Mouse (Mus musculus) ES-E14 (cell line): Measurements from ENCODE around the gene Pgap3. TPM values are rescaled to one million over a fixed set of nuclear protein-coding genes. Genes with fewer than 3 reads are reported as not detected.
A peak's percentile ranks its signal among the peaks of the same experiment; 100 is the strongest.

ENCODE experiments used
- DNase-seq: peaks from one replicate; pipeline ENCODE4 v3.0.0-alpha.2; 2013; ENCODE audit warnings: low read depth, low spot score
- H3K27ac ChIP-seq: 2 replicates; pipeline ENCODE4 v1.5.1; 2012; ENCODE audit warnings: low read depth, mild to moderate bottlenecking, low read length, moderate library complexity, mixed read lengths; ENCODE audit not compliant: poor library complexity, insufficient read depth, severe bottlenecking
- H3K36me3 ChIP-seq: 2 replicates; pipeline ENCODE4 v1.6.1; 2012; ENCODE audit warnings: mild to moderate bottlenecking, low read length, moderate library complexity, mixed read lengths; ENCODE audit not compliant: control insufficient read depth, poor library complexity, insufficient read depth, severe bottlenecking
- H3K4me1 ChIP-seq, 2 experiments: fragments of 150-350 bp in 1 of 2; sonication (generic) in 1 of 2; 2 replicates each; pipeline ENCODE4 v1.6.1; 2012; ENCODE audit warnings: low read length in 2 of 2, mild to moderate bottlenecking in 1 of 2, mixed read lengths in 1 of 2; ENCODE audit not compliant: control insufficient read depth in 2 of 2, insufficient read depth in 2 of 2, poor library complexity in 1 of 2
- H3K4me3 ChIP-seq, 2 experiments: fragments of 150-350 bp in 1 of 2; sonication (generic) in 1 of 2; 2 replicates each; pipeline ENCODE4 v1.5.1; 2012; ENCODE audit warnings: low read length in 2 of 2, low read depth in 1 of 2, mild to moderate bottlenecking in 1 of 2, mixed read lengths in 1 of 2; ENCODE audit not compliant: insufficient read depth in 1 of 2, poor library complexity in 1 of 2, severe bottlenecking in 1 of 2
- H3K9ac ChIP-seq: 2 replicates; pipeline ENCODE4 v1.6.1; 2012; ENCODE audit warnings: low read depth, mild to moderate bottlenecking, low read length, mixed read lengths; ENCODE audit not compliant: poor library complexity, insufficient read depth, severe bottlenecking
- H3K9me3 ChIP-seq: fragments of 150-350 bp; sonication (generic); 2 replicates; pipeline ENCODE4 v1.6.1; 2012; ENCODE audit warnings: low read depth, mild to moderate bottlenecking, low read length; ENCODE audit not compliant: control insufficient read depth, insufficient read depth
- CHD2 ChIP-seq: IDR thresholded peaks from 2 replicates; pipeline ENCODE4 v1.6.1; 2014; ENCODE audit warnings: mild to moderate bottlenecking, low read depth, low read length, inconsistent platforms
- HCFC1 ChIP-seq: IDR thresholded peaks from 2 replicates; pipeline ENCODE4 v1.6.1; 2012; ENCODE audit warnings: low read length, inconsistent platforms, borderline replicate concordance; ENCODE audit not compliant: insufficient read depth
- MAFK ChIP-seq: IDR thresholded peaks from 2 replicates; pipeline ENCODE4 v1.6.1; 2014; ENCODE audit warnings: mild to moderate bottlenecking, low read depth, low read length, inconsistent platforms; ENCODE audit not compliant: insufficient read depth
- ZC3H11A ChIP-seq: IDR thresholded peaks from 2 replicates; pipeline ENCODE4 v1.6.1; 2012; ENCODE audit warnings: low read depth, mild to moderate bottlenecking, inconsistent platforms, low read length, borderline replicate concordance
- ZNF384 ChIP-seq: IDR thresholded peaks from 2 replicates; pipeline ENCODE4 v1.6.1; 2012; ENCODE audit warnings: low read depth, low read length, inconsistent platforms
- in situ Hi-C, 2 experiments: fragments of 600-800 bp; cut with MboI; formaldehyde crosslinking; loops; one replicate each; pipeline ENCODE4 v1.15.1; 2025; ENCODE audit warnings: low sequenced_read_pairs in 2 of 2, inconsistent platforms in 1 of 2; ENCODE audit not compliant: unreplicated experiment in 2 of 2
- total RNA-seq: library from RNA; depleted of rRNA; stranded (reverse); fragments of 300-350 nt; gene quantifications from 2 replicates; pipeline ENCODE4 v1.2.3, GENCODE M21; 2012

The Pgap3 gene
- total RNA-seq, 1 experiment, result 7.4 TPM

GRCm38 (mm10) chr11:98355732-98356299 lies 44.5 kb downstream of the Pgap3 start:
- DNase-seq, result peak; percentile 91
- no peaks in the 10 kb centered on the region for H3K36me3 ChIP-seq
- TF ChIP-seq ZNF384 (peak; percentile 76), ZC3H11A (no peak)
- no peak overlapping the region for H3K9ac ChIP-seq
- in situ Hi-C loops, result no loop called here
- peaks cover 2 to 15% of the 10 kb centered on the region in 2 experiments; a peak in 1 of 4 replicates for H3K4me1 ChIP-seq
- H3K27ac ChIP-seq, result no peak overlapping the region
- no peaks in the 10 kb centered on the region for H3K9me3 ChIP-seq
- no peak overlapping the region for H3K4me3 ChIP-seq

DNA sequence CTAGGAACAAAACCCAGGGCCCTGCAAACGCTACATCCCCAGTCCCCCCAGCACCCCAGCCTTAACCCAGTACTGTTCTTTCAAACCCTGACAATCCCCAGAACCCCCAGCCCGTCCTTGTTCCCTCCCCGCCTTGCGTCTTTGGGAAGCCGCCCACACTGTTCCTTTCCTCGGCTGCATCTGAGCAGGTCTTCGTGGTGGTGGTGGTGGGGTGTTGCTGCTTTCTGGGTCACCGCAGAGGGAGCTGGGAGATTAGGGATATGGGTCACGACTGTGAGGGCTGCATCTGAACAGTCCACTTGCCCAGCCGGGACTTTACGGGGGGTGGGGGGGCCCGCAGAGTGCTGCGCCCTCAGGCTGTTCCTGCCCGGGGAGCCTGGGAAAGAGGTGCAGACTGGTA lies 45.8 kb downstream of the Pgap3 start:
- peaks cover 2 to 16% of the 10 kb centered on the region in 2 experiments; a peak in 1 of 4 replicates for H3K4me1 ChIP-seq
- TF ChIP-seq ZNF384 (no peak), ZC3H11A (no peak), HCFC1 (no peak), MAFK (no peak), CHD2 (no peak)
- no peaks in the 10 kb centered on the region for H3K36me3 ChIP-seq
- H3K9ac ChIP-seq, result no peak overlapping the region
- no peak overlapping the region for H3K27ac ChIP-seq
- no peak overlapping the region; a peak in 1 of 4 replicates for H3K4me3 ChIP-seq
- in situ Hi-C loops, result no loop called here
- no peaks in the 10 kb centered on the region for H3K9me3 ChIP-seq
- DNase-seq, result no peak

- Histone ChIP-seq H3K9ac (no peak overlapping the region), H3K4me1 (peaks cover 2 to 14% of the 10 kb centered on the region in 2 experiments; a peak in 1 of 4 replicates), H3K36me3 (no peaks in the 10 kb centered on the region), H3K9me3 (no peaks in the 10 kb centered on the region), H3K4me3 (no peak overlapping the region), H3K27ac (no peak overlapping the region)
- DNase-seq, result no peak
- no peak for TF ChIP-seq ZC3H11A
- no peak for TF ChIP-seq ZNF384
- TF ChIP-seq HCFC1, result no peak
- TF ChIP-seq MAFK, result no peak
- TF ChIP-seq CHD2, result no peak
- in situ Hi-C loops, result no loop called here
Observed at GRCm38 (mm10) chr11:98353651-98354211, 46.6 kb downstream of the Pgap3 start.

DNA sequence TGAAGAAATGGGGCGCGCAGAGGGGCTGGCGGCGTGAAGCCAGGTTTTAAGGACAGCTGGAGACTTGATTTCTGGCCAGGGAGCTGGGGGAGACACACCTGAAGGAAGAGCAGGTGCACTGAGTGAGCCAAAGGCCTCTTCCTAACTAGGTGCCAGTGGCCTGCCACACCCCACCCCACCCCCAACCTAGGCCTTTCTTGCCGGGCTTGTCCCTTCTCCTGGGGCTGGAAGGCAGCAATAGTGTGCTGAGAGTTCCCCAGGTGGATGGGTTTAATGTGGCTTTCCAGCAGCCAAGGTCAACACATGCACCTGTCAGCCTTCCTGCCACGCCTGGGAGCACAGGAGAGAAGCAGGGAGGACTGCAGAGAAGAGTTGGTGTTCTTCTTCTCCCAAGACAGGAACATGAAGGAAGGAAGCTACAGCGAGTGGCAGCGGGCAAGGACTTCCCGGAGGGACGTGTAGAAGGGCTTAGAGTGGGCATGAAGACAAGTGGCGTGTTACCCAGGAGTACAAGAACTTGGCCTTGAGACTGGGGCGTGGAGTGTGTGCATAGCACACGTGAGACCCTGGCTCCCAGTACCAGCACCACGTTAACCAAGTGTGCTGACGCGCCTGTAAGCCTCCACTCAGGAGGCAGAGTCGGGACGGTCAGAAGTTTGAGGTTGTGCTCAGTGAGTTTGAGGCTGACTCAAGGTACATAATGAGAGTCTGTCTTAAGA lies 47.9 kb downstream of the Pgap3 start:
- Histone ChIP-seq H3K9me3 (no peaks in the 10 kb centered on the region), H3K36me3 (no peaks in the 10 kb centered on the region), H3K4me3 (no peak overlapping the region), H3K9ac (no peak overlapping the region), H3K27ac (no peak overlapping the region), H3K4me1 (peaks cover 2 to 19% of the 10 kb centered on the region in 2 experiments; a peak in 1 of 4 replicates)
- no peak for DNase-seq
- in situ Hi-C loops, result no loop called here
- TF ChIP-seq HCFC1 (no peak), MAFK (no peak)
